Mouse (Mus musculus): Measurements from ENCODE around the gene Pkd1l1. TPM values are rescaled to one million over a fixed set of nuclear protein-coding genes. Genes with fewer than 3 reads are reported as not detected.

Pkd1l1 gene
- total RNA-seq (2021), result not detected
- long read RNA-seq, experiment 1, result 0 reads
- long read RNA-seq, experiment 2, result 0 reads

- DNase-seq, result no peak
- intact Hi-C loops (cut with DNase I; ENCODE audit: low total_unique reads), result no loop called here
Measured at GRCm38 (mm10) chr11:8973166-8973565, at the start of gene Pkd1l1. Gene Pkd1l1, minus strand, starts transcription at chr11:8973266.

DNA sequence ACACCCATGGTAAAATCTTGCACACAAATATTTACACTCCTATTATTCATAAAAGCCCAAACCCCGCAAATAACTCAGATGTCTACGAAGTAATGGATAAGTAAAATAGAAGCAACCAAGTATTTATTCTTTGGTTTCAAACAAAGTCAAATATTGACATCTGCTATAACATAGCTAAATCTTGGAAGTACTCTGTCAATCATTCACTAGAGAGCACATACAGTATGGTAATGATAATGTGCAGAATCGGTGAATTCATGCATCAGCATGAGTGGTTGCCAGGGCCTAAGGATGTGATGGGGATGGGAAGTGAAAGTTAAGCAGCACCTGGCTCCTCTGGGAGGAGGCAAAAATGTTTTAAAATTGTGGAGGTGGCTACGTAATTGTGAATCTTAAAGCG is 47.1 kb upstream of the Pkd1l1 start:
- intact Hi-C loops (cut with DNase I; ENCODE audit: low total_unique reads), result no loop called here
- no peak for DNase-seq

DNA sequence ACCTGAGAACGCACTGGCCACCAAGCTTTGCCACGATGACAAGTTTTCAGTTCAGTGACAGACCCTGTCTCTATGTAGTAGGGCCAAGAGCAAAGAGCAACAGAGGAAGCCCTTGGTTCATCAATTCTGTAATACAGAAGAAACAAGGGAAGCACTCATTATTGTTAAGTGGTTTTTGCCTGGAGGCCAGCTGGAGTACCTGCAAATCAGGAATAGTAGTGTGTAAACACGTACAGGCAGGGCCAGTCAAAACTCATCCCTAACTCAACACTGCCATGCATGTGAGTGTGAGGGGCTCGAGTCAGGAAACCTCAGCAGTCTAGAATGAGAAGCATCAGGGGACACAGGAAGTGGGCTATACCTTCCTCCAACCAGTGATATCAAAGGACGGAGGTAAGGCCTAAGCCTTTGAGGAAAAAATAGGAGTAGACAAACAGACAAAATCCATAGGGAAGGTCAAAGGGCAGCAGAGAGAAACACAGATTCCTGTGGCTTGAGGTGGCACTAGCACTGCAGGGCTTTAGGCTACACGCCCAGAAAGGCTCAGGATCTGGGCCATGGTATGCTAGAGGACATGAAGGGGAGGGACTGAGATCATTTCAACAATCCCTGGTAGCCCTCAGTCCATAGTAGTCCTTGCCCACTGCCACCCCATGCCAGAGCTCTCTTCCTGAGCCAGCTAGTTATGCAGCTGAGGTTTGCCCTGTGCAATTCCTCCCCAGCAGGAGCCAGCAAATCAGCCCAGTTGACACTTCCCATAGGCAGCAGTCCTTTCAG is 45.6 kb upstream of the Pkd1l1 start:
- intact Hi-C loops (cut with DNase I; ENCODE audit: low total_unique reads), result no loop called here
- DNase-seq, result no peak

DNA sequence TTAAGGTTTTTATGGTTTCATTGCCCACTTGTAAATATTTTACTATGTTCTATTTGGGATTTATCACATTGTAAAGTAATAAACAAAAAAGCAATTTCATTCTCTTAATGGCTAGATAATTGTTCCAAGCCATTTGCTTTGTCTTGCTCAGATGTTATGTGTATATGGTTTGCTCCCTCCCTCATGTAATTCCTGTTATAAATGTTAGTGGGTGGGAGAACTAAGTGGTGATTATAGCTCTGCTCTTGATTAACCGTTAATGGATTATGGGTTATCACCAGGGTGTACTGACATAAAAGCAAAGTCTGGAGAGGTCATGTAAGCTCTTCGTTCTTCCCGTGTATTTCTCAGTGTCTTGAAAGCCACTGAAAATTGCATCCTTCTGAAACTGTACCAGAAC is 41.7 kb upstream of the Pkd1l1 start:
- intact Hi-C loops (cut with DNase I; ENCODE audit: low total_unique reads), result no loop called here
- no peak for DNase-seq

DNA sequence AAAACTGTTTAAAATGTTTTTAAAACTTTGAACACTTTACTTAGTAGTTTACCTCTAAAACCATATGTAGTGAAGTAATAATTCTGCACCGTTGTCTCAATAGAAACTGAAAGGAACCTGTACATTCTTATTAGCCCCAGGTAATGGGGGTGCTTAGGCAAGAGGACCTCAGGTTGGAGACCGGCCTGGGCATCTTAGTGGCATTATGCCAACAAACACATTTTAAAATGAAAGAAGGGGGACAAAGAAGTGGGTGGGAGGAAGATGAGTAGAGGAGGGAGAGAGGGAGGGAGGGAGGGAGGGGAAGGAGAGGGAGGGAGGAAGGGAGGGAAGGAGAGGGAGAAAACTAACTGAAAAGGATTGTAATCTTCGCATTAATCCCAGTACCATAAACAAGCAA is 38.3 kb upstream of the Pkd1l1 start:
- no peak for DNase-seq

DNA sequence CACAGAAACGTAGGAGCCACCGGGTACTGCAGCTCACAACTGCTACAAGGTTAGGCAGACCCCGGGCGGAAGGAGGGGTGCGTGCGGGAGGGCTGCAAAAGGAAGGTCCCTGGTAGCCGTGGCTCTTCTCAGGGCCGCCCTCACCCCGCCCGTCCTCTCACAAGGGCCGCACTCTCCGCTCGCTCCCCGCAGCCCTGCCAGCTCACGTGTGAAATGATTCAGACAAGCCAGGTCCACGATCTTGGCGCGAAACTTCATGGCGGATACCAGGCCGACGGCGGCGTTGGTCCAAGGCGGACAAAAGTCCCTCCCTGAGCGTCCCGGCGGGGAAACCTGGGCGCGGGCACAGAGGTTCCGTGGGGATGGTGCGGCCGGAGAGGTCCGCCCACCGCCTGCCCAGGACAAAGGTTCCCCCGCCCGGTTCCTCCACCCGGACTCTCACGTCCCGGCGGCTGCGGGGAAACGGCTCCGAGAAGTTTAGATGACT is 37.8 kb upstream of the Pkd1l1 start, which contains the start of gene Hus1:
Gene Hus1, minus strand, starts transcription at position 339 of the 487 bp plus-strand sequence.
- intact Hi-C loops (cut with DNase I; ENCODE audit: low total_unique reads), result no loop called here
- DNase-seq, result peak; percentile 86

More for the DNA sequence above, 38.3 kb upstream of the Pkd1l1 start:
- intact Hi-C loops (cut with DNase I; ENCODE audit: low total_unique reads), result no loop called here

DNA sequence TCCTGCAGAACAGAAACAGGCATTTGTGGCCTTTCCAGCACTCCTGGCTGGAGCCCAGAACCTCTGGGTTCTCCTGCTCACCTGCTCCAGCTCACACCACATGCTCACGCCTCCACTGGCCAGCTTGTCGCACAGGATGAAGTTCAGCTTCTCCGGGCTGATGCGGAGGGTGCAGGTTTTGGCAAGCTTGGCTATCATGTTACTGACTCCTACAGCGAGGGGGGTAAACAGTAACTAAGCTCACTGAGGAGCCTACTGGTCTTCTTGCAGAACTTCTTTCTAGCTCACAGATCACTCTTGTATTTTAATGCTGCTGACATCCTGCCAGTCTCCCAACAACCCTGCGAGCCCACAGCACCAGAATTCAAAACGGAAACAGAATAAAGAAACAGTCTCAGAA is 37.4 kb upstream of the Pkd1l1 start:
- intact Hi-C loops (cut with DNase I; ENCODE audit: low total_unique reads), result no loop called here
- DNase-seq, result peak; percentile 16

- DNase-seq, result no peak
- intact Hi-C loops (cut with DNase I; ENCODE audit: low total_unique reads), result no loop called here
Measured at GRCm38 (mm10) chr11:9008761-9009160, 35.7 kb upstream of the Pkd1l1 start.

GRCm38 (mm10) chr11:8988084-8988483 is 15.0 kb upstream of the Pkd1l1 start:
- no peak for DNase-seq
- intact Hi-C loops (cut with DNase I; ENCODE audit: low total_unique reads), result no loop called here

- intact Hi-C loops (cut with DNase I; ENCODE audit: low total_unique reads), result no loop called here
- DNase-seq, result no peak
Measured at GRCm38 (mm10) chr11:8986058-8986457, 13.0 kb upstream of the Pkd1l1 start.

- intact Hi-C loops (cut with DNase I; ENCODE audit: low total_unique reads), result loop anchor here (2.0 kb wide), 1 partner anchor 153 kb away; no protein-coding TSS in a partner anchor
- DNase-seq, result peak; percentile 67
Measured at GRCm38 (mm10) chr11:8983237-8983861, 10.3 kb upstream of the Pkd1l1 start.

DNA sequence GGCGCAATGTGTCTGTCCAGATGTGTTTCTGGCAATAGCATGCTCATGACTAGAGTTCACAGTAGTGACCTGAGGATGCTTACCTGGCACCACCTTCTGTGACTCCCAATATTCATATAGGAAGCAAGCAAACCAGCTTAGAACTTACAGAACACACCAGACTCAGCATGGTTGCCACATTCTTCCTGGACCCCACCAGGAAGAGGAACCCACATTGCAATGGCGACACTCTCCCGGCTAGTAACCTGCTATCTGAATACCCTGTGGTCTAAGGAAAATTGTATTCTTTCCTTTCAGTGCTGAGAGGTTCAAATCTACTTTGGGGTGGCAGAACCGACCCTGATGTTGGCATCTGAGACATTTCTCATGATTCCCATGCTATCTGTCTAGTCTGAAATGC is 5.1 kb upstream of the Pkd1l1 start:
- no peak for DNase-seq
- intact Hi-C loops (cut with DNase I; ENCODE audit: low total_unique reads), result no loop called here

GRCm38 (mm10) chr11:8972093-8972492 is 973 bp downstream of the Pkd1l1 start:
- intact Hi-C loops (cut with DNase I; ENCODE audit: low total_unique reads), result no loop called here
- DNase-seq, result no peak

- intact Hi-C loops (cut with DNase I; ENCODE audit: low total_unique reads), result no loop called here
- DNase-seq, result no peak
Measured at GRCm38 (mm10) chr11:8970509-8970908, 2.6 kb downstream of the Pkd1l1 start.

GRCm38 (mm10) chr11:8968094-8968493 is 5.0 kb downstream of the Pkd1l1 start:
- no peak for DNase-seq
- intact Hi-C loops (cut with DNase I; ENCODE audit: low total_unique reads), result no loop called here

DNA sequence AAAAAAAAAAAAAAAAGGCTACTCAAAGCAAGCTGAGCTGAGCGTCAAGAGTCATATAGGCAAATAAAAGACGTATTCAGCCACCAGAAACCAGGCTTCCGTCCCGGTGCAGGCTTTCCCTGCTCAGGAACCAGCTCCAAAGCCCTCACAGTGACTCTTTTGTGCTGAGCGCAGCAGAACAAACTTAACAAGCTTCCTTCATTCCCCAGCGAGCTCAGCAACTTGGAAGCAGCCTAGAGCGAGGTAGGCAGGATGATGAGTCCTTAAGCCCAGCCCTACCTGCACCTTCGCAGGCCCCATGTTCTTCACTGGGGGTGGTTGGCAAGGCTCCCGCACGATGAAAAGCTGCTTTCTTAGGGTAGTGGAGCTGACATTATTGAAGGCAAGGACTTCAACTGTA is 14.5 kb downstream of the Pkd1l1 start:
- intact Hi-C loops (cut with DNase I; ENCODE audit: low total_unique reads), result loop anchor here (10.0 kb wide), 1 partner anchor 424 kb away; no protein-coding TSS in a partner anchor
- DNase-seq, result no peak

GRCm38 (mm10) chr11:8958108-8958507 is 15.0 kb downstream of the Pkd1l1 start:
- intact Hi-C loops (cut with DNase I; ENCODE audit: low total_unique reads), result loop anchor here (10.0 kb wide), 1 partner anchor 423 kb away; no protein-coding TSS in a partner anchor
- no peak for DNase-seq

- no peak for DNase-seq
Measured at GRCm38 (mm10) chr11:8957023-8957422, 16.0 kb downstream of the Pkd1l1 start.

GRCm38 (mm10) chr11:8955678-8956077 is 17.4 kb downstream of the Pkd1l1 start:
- DNase-seq, result peak; percentile 15

More at GRCm38 (mm10) chr11:8957023-8957422, 16.0 kb downstream of the Pkd1l1 start:
- intact Hi-C loops (cut with DNase I; ENCODE audit: low total_unique reads), result loop anchor here (10.0 kb wide), 1 partner anchor 422 kb away; no protein-coding TSS in a partner anchor

GRCm38 (mm10) chr11:8949765-8950430 is 23.2 kb downstream of the Pkd1l1 start:
- intact Hi-C loops (cut with DNase I; ENCODE audit: low total_unique reads), result loop anchor here (10.0 kb wide), 1 partner anchor 415 kb away; no protein-coding TSS in a partner anchor
- no peak for DNase-seq

More at GRCm38 (mm10) chr11:8955678-8956077, 17.4 kb downstream of the Pkd1l1 start:
- intact Hi-C loops (cut with DNase I; ENCODE audit: low total_unique reads), result loop anchor here (10.0 kb wide), 1 partner anchor 421 kb away; no protein-coding TSS in a partner anchor
